Comparison of ENCODE assay signal across 9 mouse cellular contexts in the genomic region with DNA sequence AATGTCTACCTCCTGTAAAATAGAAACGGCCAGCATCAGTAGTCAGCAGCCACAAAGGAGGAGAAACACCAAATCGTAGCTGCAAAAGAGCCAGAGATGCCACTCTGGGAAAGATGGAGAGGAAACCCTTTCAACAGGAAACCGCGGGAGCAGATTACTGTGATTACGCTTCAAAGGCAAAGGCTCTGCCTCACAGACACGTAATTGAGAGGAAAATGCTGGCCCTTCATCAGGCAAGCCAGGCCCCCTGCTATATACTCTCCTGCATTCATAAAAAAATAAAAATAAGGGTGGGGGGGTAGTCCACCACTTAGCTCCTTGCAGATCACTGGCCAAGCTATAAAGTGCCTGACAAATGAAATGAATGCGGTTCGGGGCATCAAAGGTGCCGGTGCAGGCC. TPM values are rescaled to one million over a fixed set of nuclear protein-coding genes. Genes with fewer than 3 reads are reported as not detected.
DNase-seq lines count a peak whose midpoint lies in the region; ATAC-seq and TF ChIP-seq lines count a peak whose summit lies in the region.
"Had no signal": no experiment of that assay in that cellular context is flagged by ENCODE, and none has a peak within 500 bp of the region (broad histone marks: within the 10 kb centered on the region; RNA-seq: fewer than 3 reads in every experiment).

No protein-coding gene starts in this region.

- no peak for TF ChIP-seq CTCF in heart, postnatal 0 days (IDR thresholded peaks at IDR 0.05; ENCODE audit: low read depth)
- no peak for TF ChIP-seq CTCF in brain, embryonic 14.5 days (IDR thresholded peaks at IDR 0.05; ENCODE audit: borderline replicate concordance, extremely low read depth, insufficient read depth, insufficient read length)

- H3K4me1 ChIP-seq in heart, postnatal 0 days (ENCODE audit: control insufficient read depth, insufficient read depth), result peaks cover 61% of the 10 kb centered on the region

- TF ChIP-seq EP300 in heart, postnatal 0 days (IDR thresholded peaks at IDR 0.05; ENCODE audit: low read depth), result no peak

- DNase-seq in heart, postnatal 0 days (ENCODE audit: low spot score), result no peak
- DNase-seq in heart, adult 9 months (ENCODE audit: low spot score in 2 of 2), result no peak
- peak; percentile 65 for DNase-seq in CD4-positive helper T cell, adult 2 months (ENCODE audit: low read depth, low spot score)
- DNase-seq in brain, embryonic 14.5 days (ENCODE audit: low read depth), result peak; percentile 70
- DNase-seq in induced T-regulatory cell, adult 2 months (ENCODE audit: low read depth), result peak; percentile 67
- DNase-seq in frontal cortex, postnatal 36 days (ENCODE audit: low spot score in 2 of 2), result no peak
- DNase-seq in frontal cortex, postnatal 10 days (ENCODE audit: low spot score in 2 of 2), result no peak
- DNase-seq: kidney, adult 8-10 months had no signal

- peak overlapping the region; percentile 80 for H3K27ac ChIP-seq in heart, postnatal 0 days (ENCODE audit: low read depth)
- H3K27ac ChIP-seq: liver, embryonic 15.5 days had no signal

- no peak for TF ChIP-seq POLR2A in brain, embryonic 14.5 days (IDR thresholded peaks at IDR 0.05; ENCODE audit: borderline replicate concordance, extremely low read depth, insufficient read depth, insufficient read length, poor library complexity, severe bottlenecking)

- 21% methylated on average over 9 of the region's 9 CpGs for WGBS in heart, postnatal 0 days

- H3K4me3 ChIP-seq in heart, postnatal 0 days (ENCODE audit: low read depth, low read length), result no peak overlapping the region
- H3K4me3 ChIP-seq: liver, embryonic 15.5 days had no signal

- ATAC-seq in heart, postnatal 0 days (ENCODE audit: insufficient read depth, low read depth), result no peak

- H3K9ac ChIP-seq in heart, postnatal 0 days (replicated peaks; ENCODE audit: low read depth, low read length), result no peak overlapping the region
- H3K9ac ChIP-seq: liver, embryonic 15.5 days had no signal

- H3K9me3 ChIP-seq in heart, postnatal 0 days (replicated peaks; ENCODE audit: control insufficient read depth, low read length), result no peaks in the 10 kb centered on the region
- H3K9me3 ChIP-seq: liver, embryonic 15.5 days had no signal

- peak overlapping the region; percentile 45; the same call in 1 of the 2 replicates for H3K4me2 ChIP-seq in heart, postnatal 0 days (ENCODE audit: low read depth, low read length)
- H3K4me2 ChIP-seq: liver, embryonic 15.5 days had no signal

- H3K27me3 ChIP-seq in heart, postnatal 0 days (ENCODE audit: control insufficient read depth, insufficient read depth, low read length), result no peaks in the 10 kb centered on the region
- H3K27me3 ChIP-seq: liver, embryonic 15.5 days had no signal

- no peaks in the 10 kb centered on the region for H3K36me3 ChIP-seq in heart, postnatal 0 days (replicated peaks; ENCODE audit: control insufficient read depth, insufficient read depth, low read length)

RNA-seq across cellular contexts. Expression of gene Arid1a, which starts 28.3 kb away (rescaled TPM):
- total RNA-seq in heart, postnatal 0 days (2014; rRNA removed; ENCODE audit: low replicate concordance), result 27.9 and 33.3 TPM in 2 replicates
- 9.7 and 10.1 TPM in 2 replicates for polyA plus RNA-seq in heart, postnatal 0 days (2015; fragmentation: Nextera tagmentation; extraction: Ambion mirVana)
- 75.4 and 121 TPM in 2 replicates for polyA plus RNA-seq in brain, embryonic 14.5 days (2012; rRNA removed)

RNA-seq across cellular contexts. Expression of gene Pigv, which starts 55.8 kb away (rescaled TPM):
- total RNA-seq in heart, postnatal 0 days (2014; rRNA removed; ENCODE audit: low replicate concordance), result 8.7 and 13.7 TPM in 2 replicates
- 12.9 and 13.5 TPM in 2 replicates for polyA plus RNA-seq in heart, postnatal 0 days (2015; fragmentation: Nextera tagmentation; extraction: Ambion mirVana)
- 11.7 and 12.8 TPM in 2 replicates for polyA plus RNA-seq in brain, embryonic 14.5 days (2012; rRNA removed)

Comparison
In these comparisons a context has a peak if more than half of its experiments do, and no peak if none do; other contexts are left out.
1. DNase-seq: peak in CD4-positive helper T cell, adult 2 months (single experiment), brain, embryonic 14.5 days (single experiment) and induced T-regulatory cell, adult 2 months (single experiment); none in heart, postnatal 0 days (single experiment), heart, adult 9 months (0 of 2), frontal cortex, postnatal 36 days (0 of 2) and frontal cortex, postnatal 10 days (0 of 2).